Mouse (Mus musculus) CH12.LX (cell line): Measurements from ENCODE around the gene Dusp10.

ENCODE experiments used
- RAD21 ChIP-seq: IDR thresholded peaks from 2 replicates; pipeline ENCODE4 v1.6.1; 2011; ENCODE audit warnings: low read depth, mild to moderate bottlenecking, low read length, improper control_type of control experiment, moderate library complexity
- SIN3A ChIP-seq: IDR thresholded peaks from 2 replicates; pipeline ENCODE4 v1.6.1; 2012; ENCODE audit warnings: low read length, improper control_type of control experiment, inconsistent platforms

DNA sequence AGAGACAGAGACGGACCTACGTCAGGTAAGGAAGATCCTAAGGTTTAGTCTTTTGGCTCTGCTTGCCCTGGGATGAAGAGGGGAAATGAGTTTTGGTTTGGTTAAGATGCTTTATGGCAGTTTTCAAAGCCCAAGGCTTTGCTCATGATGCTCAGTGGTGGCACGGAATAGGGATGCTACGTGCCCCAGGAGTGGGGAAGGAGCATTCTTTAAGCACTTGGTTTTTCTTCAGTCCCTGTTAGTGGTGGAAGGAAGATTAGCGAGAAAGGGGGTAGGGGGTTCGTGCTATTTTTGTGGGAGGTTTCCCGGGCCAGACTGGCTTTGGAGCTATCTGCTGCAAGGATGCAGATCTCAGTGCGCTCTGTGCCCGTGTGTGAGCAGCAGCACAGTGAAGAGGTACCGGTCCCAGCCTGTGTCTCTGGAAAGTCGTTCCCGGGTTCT lies 21.7 kb downstream of the Dusp10 start:
- peak; percentile 21; the same call in 1 of the 2 replicates for TF ChIP-seq SIN3A
- TF ChIP-seq RAD21 = no peak
